Mouse (Mus musculus) forelimb bud, embryonic 11.5 days (tissue): ENCODE data around the gene Urgcp.

Source experiments
- DNase-seq: peaks from one replicate; pipeline ENCODE4 v3.0.0-alpha.2; 2012; ENCODE audit warnings: low read depth, low spot score

The Urgcp gene

GRCm38 (mm10) chr11:5715630-5716105, 46.5 kb downstream of the Urgcp start, which contains the start of gene Mrps24:
Mrps24 (minus strand) TSS chr11:5715680.
- no peak for DNase-seq

GRCm38 (mm10) chr11:5715179-5715578, 47.0 kb downstream of the Urgcp start:
- no peak for DNase-seq

- peak; percentile 86 for DNase-seq
Measured at GRCm38 (mm10) chr11:5707530-5708353, 54.4 kb downstream of the Urgcp start.

- no peak for DNase-seq
Measured at GRCm38 (mm10) chr11:5706874-5707529, 55.2 kb downstream of the Urgcp start.

GRCm38 (mm10) chr11:5705972-5706371, 56.2 kb downstream of the Urgcp start:
- no peak for DNase-seq

GRCm38 (mm10) chr11:5703341-5703740, 58.8 kb downstream of the Urgcp start:
- no peak for DNase-seq

- DNase-seq, result no peak
Measured at GRCm38 (mm10) chr11:5702957-5703332, 59.2 kb downstream of the Urgcp start.

- no peak for DNase-seq
Measured at GRCm38 (mm10) chr11:5702271-5702956, 59.8 kb downstream of the Urgcp start.

- DNase-seq, result no peak
Measured at GRCm38 (mm10) chr11:5701821-5702220, 60.4 kb downstream of the Urgcp start.

GRCm38 (mm10) chr11:5701300-5701699, 60.9 kb downstream of the Urgcp start:
- DNase-seq, result no peak

GRCm38 (mm10) chr11:5700808-5701207, 61.4 kb downstream of the Urgcp start:
- DNase-seq, result no peak

GRCm38 (mm10) chr11:5691775-5692174, 70.4 kb downstream of the Urgcp start:
- DNase-seq, result peak; percentile 77

GRCm38 (mm10) chr11:5684283-5684682, 77.9 kb downstream of the Urgcp start:
- no peak for DNase-seq

GRCm38 (mm10) chr11:5682541-5682940, 79.6 kb downstream of the Urgcp start:
- DNase-seq, result no peak
